Mouse (Mus musculus): Measurements from ENCODE around the gene Sfxn2. TPM values are rescaled to one million over a fixed set of nuclear protein-coding genes. Genes with fewer than 3 reads are reported as not detected.
A peak's percentile ranks its signal among the peaks of the same experiment; 100 is the strongest.

The Sfxn2 gene
- polyA plus RNA-seq, 1 experiment: 5.5 TPM

DNA sequence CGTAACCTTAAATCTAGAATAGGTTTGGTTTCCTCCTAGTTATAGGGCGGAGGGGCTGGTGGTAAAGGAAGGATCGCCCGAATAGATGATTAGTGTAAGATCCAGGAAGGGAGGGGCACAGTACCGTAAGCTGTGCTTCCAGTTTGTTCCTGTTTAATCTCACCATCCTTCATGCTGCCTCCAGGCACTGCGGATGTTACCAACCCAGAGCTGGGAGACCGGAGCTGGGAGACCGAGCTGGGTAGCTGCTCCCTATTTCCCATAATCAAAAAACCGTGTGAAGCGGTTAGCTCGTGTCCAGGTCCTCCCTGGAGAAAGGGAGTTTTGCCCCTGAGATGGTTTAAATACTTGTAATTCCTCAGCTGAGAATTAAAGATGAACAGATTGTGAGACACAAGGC, 43.2 kb downstream of the Sfxn2 start:
- no peak for TF ChIP-seq POLR2A (IDR thresholded peaks at IDR 0.05; ENCODE audit: extremely low read depth, insufficient read depth, low read length)
- no peak for TF ChIP-seq CTCF (IDR thresholded peaks at IDR 0.05; ENCODE audit: extremely low read depth, insufficient read depth, low read length)
- Histone ChIP-seq H3K4me3 (ENCODE audit: insufficient read depth, low read length) (no peak overlapping the region), H3K4me1 (ENCODE audit: control insufficient read depth, insufficient read depth, low read length) (peaks cover 11% of the 10 kb centered on the region), H3K27ac (ENCODE audit: insufficient read depth, low read length) (no peak overlapping the region)

DNA sequence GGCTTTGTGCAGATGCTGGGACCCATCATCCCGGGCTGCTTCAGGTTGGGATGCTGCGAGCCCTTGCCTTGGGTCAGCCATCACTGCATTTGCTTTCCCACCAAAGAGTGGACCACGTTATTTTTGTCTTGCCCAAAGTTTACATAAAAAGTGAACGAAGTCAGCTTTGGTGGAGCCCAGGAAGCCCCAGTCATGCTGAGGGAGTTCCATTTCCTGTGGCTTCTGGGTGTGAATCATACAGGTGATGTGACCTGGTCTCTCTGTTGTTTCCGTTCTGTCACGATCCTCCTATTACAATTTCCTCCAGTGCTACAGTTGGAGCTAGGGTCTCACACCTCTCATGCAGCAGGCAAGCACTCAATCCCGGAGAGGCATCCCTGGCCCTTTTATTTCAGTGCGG, 44.2 kb downstream of the Sfxn2 start:
- Histone ChIP-seq H3K4me3 (ENCODE audit: insufficient read depth, low read length) (no peak overlapping the region), H3K27ac (ENCODE audit: insufficient read depth, low read length) (no peak overlapping the region), H3K4me1 (ENCODE audit: control insufficient read depth, insufficient read depth, low read length) (peaks cover 17% of the 10 kb centered on the region)
- TF ChIP-seq POLR2A (IDR thresholded peaks at IDR 0.05; ENCODE audit: extremely low read depth, insufficient read depth, low read length) (no peak), CTCF (IDR thresholded peaks at IDR 0.05; ENCODE audit: extremely low read depth, insufficient read depth, low read length) (no peak)

DNA sequence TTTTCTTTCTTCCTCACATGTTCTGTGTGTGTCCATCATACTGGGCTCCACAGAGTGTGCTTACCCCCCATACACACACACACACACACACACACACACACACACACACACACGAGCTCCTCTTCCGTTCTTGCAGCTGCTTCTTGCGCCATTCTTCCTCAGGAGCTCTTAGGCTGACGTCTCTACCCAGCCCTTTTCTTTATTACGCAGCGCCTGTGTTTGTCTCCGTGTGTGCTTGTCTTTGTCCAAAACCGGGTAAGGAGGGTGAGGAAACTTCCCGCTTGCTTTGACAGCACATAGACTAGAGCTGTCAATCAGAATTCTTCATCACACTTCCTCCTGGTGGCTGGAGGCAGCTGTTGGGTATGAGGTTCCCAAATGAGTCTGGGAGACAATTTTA, 45.2 kb downstream of the Sfxn2 start:
- TF ChIP-seq CTCF (IDR thresholded peaks at IDR 0.05; ENCODE audit: extremely low read depth, insufficient read depth, low read length): no peak
- TF ChIP-seq POLR2A (IDR thresholded peaks at IDR 0.05; ENCODE audit: extremely low read depth, insufficient read depth, low read length): no peak

DNA sequence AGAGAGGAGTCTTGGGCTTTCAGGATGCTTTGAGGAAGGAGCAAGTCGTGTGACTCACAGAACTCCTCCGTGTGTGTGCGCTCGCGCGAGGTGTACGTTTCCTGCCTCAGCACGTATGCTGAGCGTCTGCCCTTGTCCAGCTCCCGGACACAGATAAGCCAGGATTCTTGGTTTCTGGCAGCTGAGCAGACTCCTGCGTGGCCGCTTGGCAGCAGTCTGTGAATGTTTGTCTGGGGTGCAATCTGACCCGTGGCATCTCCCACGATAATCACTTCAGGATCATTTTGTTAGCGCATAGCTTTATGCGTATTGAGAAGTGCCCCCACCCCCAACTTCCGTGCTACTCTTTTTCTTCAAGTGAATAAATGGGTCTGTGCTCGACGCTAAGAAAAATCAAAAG, 45.8 kb downstream of the Sfxn2 start:
- Histone ChIP-seq H3K4me1 (ENCODE audit: control insufficient read depth, insufficient read depth, low read length) (peaks cover 23% of the 10 kb centered on the region), H3K4me3 (ENCODE audit: insufficient read depth, low read length) (no peak overlapping the region), H3K27ac (ENCODE audit: insufficient read depth, low read length) (no peak overlapping the region)
- no peak for TF ChIP-seq CTCF (IDR thresholded peaks at IDR 0.05; ENCODE audit: extremely low read depth, insufficient read depth, low read length)
- no peak for TF ChIP-seq POLR2A (IDR thresholded peaks at IDR 0.05; ENCODE audit: extremely low read depth, insufficient read depth, low read length)

More for the DNA sequence above, 45.2 kb downstream of the Sfxn2 start:
- H3K4me1 ChIP-seq (ENCODE audit: control insufficient read depth, insufficient read depth, low read length): peaks cover 22% of the 10 kb centered on the region
- no peak overlapping the region for H3K27ac ChIP-seq (ENCODE audit: insufficient read depth, low read length)
- H3K4me3 ChIP-seq (ENCODE audit: insufficient read depth, low read length): no peak overlapping the region

DNA sequence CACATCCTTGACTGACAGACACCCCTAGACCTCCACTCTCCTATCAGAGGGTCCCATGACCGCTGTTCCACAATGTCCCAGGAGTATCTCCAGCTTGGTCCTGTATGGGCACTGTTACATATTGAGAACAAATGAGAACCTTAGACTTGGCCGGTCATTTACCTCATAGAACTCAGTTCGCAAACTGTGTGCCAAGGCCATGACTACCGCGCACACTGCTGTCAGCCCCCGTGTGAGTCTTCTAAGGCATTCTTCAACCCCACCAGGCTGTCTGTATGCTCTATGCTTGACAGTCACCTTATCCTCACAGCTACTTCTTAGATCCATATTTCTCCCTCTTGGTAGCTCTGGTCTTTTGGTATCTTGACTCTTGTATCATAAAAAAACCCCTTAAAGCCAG, 46.4 kb downstream of the Sfxn2 start:
- no peak overlapping the region for H3K4me3 ChIP-seq (ENCODE audit: insufficient read depth, low read length)
- TF ChIP-seq CTCF (IDR thresholded peaks at IDR 0.05; ENCODE audit: extremely low read depth, insufficient read depth, low read length): no peak
- no peak for TF ChIP-seq POLR2A (IDR thresholded peaks at IDR 0.05; ENCODE audit: extremely low read depth, insufficient read depth, low read length)
- H3K27ac ChIP-seq (ENCODE audit: insufficient read depth, low read length): no peak overlapping the region
- H3K4me1 ChIP-seq (ENCODE audit: control insufficient read depth, insufficient read depth, low read length): peaks cover 25% of the 10 kb centered on the region

DNA sequence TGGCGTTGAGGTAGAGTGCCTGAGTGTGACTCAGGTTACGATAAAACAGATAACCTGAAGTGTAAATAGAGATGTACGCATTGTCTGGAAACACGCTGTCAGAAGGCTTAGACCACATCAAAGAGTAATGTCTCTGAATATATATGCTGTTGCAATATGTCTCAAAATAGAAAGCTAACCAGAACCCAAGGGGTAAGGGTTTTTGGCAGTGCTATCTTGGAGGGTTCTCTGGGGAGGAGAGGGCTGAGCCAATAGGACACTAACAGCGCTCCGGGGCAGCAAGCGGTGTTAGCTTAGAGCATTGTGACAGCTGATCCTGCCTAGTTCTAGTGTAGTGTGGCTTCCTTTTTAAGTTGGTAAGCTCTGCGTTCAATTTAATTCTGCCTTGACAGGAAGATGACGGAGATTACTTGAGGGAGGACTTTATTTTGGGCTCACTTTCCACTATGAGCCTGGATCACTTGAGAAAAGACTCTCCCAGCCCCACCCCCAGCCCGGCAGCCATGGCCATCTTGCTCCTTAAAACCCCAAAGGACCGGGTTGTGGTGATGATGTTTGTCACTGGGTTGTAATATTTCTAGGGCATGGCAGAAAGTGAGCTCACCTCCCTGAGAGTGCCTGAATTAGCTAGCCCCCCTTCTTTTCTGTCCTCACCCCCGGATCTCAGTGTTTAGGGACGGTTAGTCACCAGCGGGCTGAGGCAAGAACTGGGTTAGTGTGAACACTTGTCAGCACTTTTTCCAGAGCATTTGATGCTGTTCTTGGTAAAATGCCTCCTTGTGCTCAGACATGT, 47.0 kb downstream of the Sfxn2 start:
- peaks cover 26% of the 10 kb centered on the region for H3K4me1 ChIP-seq (ENCODE audit: control insufficient read depth, insufficient read depth, low read length)
- no peak for TF ChIP-seq POLR2A (IDR thresholded peaks at IDR 0.05; ENCODE audit: extremely low read depth, insufficient read depth, low read length)
- TF ChIP-seq CTCF (IDR thresholded peaks at IDR 0.05; ENCODE audit: extremely low read depth, insufficient read depth, low read length): no peak
- H3K27ac ChIP-seq (ENCODE audit: insufficient read depth, low read length): no peak overlapping the region
- H3K4me3 ChIP-seq (ENCODE audit: insufficient read depth, low read length): no peak overlapping the region

DNA sequence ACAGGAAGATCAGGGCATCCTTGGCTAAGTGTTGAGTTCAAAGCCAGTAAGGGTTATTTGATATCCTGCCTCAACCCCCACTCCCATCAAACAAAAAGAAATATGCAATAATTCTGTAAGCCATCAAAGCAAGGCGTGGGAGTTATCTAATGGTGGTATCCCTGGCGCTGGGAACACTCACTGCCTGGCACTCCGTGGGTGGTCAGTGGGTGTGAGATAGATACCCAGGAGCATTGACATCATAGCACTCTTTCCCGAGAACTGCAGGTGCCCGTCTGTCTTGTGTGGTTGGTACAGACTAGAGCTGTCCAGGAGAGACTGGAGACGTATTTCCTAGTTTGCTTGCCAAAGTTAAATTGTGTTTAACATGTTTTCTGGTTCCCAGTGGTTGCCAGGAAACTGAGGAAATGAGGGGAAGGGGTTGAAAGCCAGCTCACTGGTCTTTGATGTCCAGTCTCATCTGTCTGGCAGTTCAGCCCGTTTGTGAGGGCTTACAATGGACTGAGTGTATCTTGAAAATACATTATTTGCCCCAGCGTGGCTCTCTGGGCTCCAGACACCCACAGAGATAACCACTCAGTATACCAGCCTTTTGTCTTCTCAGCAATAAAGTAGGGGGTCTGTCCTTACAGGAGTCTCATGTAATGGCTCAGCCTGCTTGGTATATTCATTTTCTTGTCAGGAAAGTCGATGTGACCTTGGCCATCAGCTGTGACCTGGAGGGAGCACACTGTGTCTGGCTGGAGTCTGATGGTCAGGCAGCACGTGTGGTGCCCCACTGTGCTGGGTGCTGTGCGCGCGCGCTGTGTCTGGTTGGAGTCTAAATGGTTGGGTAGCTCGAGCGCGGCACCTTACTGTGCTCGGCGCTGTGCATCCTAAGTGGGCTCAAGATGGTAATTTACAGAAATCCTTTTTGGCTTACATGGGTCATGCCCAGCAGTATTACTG, 48.3 kb downstream of the Sfxn2 start:
- H3K4me1 ChIP-seq (ENCODE audit: control insufficient read depth, insufficient read depth, low read length): peaks cover 26% of the 10 kb centered on the region
- H3K4me3 ChIP-seq (ENCODE audit: insufficient read depth, low read length): no peak overlapping the region
- TF ChIP-seq POLR2A (IDR thresholded peaks at IDR 0.05; ENCODE audit: extremely low read depth, insufficient read depth, low read length) (no peak), CTCF (IDR thresholded peaks at IDR 0.05; ENCODE audit: extremely low read depth, insufficient read depth, low read length) (no peak)
- no peak overlapping the region for H3K27ac ChIP-seq (ENCODE audit: insufficient read depth, low read length)

DNA sequence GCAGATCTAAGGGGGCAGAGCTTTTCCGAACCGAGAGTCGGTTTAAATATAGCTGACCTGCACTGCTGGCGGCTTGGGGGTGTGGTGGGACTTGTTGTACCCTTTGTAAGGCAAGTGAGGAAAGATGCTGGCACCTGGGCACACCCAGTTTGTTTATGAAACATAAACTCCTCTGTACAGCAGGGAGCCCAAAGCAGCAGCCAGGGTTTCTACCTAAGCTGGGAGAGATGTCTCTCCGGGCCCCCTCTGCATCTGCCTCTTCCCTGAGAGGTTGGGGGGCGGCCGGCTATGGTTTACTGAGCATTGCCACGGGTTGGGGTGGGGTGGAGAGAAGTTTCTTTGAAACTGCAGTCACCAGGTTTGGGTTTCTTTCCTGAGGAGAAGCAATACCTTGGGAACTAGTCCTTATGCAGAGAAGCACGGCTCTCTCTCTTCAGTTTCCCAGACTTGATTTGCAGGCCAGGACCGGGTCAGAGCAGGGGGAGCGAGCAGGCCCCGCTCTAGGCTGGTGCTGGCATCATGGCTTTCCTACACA, 49.6 kb downstream of the Sfxn2 start:
- peak overlapping the region; percentile 7; the same call in 1 of the 2 replicates for H3K4me3 ChIP-seq (ENCODE audit: insufficient read depth, low read length)
- TF ChIP-seq POLR2A (IDR thresholded peaks at IDR 0.05; ENCODE audit: extremely low read depth, insufficient read depth, low read length): no peak
- no peak for TF ChIP-seq CTCF (IDR thresholded peaks at IDR 0.05; ENCODE audit: extremely low read depth, insufficient read depth, low read length)
- peaks cover 26% of the 10 kb centered on the region for H3K4me1 ChIP-seq (ENCODE audit: control insufficient read depth, insufficient read depth, low read length)
- H3K27ac ChIP-seq (ENCODE audit: insufficient read depth, low read length): no peak overlapping the region

DNA sequence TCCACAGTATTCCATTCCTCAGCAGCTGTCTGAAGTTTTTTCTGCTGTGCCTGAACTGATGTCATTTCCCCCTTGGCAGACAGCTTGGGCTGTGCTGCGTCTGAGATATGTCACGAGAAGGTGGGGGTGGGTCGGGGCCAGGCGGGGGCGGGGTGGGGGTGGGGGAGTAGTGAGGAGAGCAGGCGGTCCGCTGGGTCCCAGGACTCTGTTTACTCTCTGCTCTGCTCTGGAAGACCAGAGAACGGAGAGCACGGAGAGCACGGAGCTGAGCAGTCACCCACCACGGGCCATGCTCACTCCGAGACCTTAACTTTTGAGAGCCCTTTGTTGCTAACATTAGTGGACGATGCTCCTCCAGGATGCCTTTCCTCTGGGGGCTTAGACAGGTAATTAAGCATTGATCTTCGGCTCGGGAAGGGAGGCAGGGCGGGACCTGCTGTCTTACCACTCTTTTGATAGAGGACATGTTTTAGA, 50.1 kb downstream of the Sfxn2 start:
- H3K4me3 ChIP-seq (ENCODE audit: insufficient read depth, low read length): peak overlapping the region; percentile 7
- no peak overlapping the region for H3K27ac ChIP-seq (ENCODE audit: insufficient read depth, low read length)
- H3K4me1 ChIP-seq (ENCODE audit: control insufficient read depth, insufficient read depth, low read length): peaks cover 26% of the 10 kb centered on the region
- TF ChIP-seq POLR2A (IDR thresholded peaks at IDR 0.05; ENCODE audit: extremely low read depth, insufficient read depth, low read length): no peak
- TF ChIP-seq CTCF (IDR thresholded peaks at IDR 0.05; ENCODE audit: extremely low read depth, insufficient read depth, low read length): no peak

All from cortical plate, adult 2 months (tissue).